Mouse (Mus musculus): ENCODE measurements around the gene Pcsk7.

Gene Pcsk7

DNA sequence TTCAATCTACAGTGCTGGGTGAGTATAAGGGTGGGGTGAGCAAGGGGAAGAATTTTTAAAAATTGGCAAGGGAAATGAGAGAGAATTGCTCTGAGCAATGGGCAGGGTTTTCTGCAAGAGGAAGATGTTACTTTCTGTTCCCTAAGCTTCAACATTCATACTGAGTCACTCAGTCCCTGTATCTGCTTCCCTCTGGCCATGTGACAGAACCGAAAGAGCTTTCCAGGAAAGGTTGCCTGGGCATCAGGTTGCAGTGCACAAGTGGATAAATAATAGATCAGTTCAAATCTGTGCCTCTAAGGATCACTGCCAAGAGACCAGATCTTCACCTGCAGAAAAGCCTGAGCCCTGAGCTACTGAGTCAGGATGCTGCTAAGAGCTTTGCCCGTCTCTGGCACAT lies 55.6 kb downstream of the Pcsk7 start:
- no peak for DNase-seq (ENCODE audit: low read depth, low spot score)

DNA sequence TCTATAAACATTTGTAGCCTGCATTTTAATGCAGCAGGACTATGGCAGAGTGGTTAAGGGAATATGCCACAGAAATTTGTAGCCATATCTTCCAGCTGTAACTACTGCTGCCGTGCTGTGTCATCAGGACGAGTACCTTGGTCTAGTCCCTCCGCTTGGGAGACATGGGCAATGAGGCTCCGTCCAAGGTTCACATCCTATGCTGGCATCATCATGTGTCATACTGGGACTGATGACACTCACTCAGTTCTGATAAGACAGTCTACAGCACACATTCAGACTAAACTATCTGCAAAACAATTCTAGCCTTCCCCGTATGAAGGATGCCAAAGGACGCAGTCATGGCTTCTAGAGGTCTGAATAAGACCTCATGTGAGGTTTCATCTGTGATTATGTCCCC lies 57.3 kb downstream of the Pcsk7 start:
- no peak for DNase-seq (ENCODE audit: low read depth, low spot score)

DNA sequence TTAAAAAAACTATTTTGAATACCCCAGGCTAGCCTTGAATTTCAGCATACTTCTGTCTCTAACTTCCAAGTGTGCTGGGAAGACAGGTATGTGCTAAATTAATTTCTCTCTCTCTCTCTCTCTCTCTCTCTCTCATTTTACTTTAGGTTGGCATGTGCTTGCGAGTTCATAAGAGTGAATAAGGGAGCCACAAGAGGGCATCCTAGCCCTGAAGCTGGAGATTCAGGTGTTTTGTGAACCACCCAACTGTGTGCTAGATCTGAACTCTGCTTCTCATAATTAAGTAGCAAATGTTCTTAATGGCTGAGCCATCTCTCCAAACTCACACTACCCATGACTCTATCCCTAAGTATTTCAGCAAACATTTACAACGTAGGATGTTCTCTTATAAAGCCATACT lies 70.6 kb downstream of the Pcsk7 start:
- DNase-seq (ENCODE audit: low read depth, low spot score), result no peak

Measured in skeletal muscle tissue, adult 2 months (tissue).